Mouse (Mus musculus): ENCODE data around the gene Cxcl13.

GRCm38 (mm10) chr5:95925931-95926263 is 30.9 kb upstream of the Cxcl13 start:
- TF ChIP-seq E2F4 (IDR thresholded peaks at IDR 0.05; ENCODE audit: borderline replicate concordance, low read depth, low read length) (no peak), CTCF (IDR thresholded peaks at IDR 0.05 in 2 of 3, conservative IDR thresholded peaks at IDR 0.05 in 1 of 3; ENCODE audit: control insufficient read depth in 1 of 3, insufficient read depth in 1 of 3, low read depth in 2 of 3, low read length in 3 of 3, poor library complexity in 1 of 3, severe bottlenecking in 1 of 3) (no peak), NELFE (IDR thresholded peaks at IDR 0.05; ENCODE audit: low read depth, low read length) (no peak), GATA1 (IDR thresholded peaks at IDR 0.05; ENCODE audit: low read depth, low read length) (no peak), POLR2A (IDR thresholded peaks at IDR 0.05; ENCODE audit: control insufficient read depth in 1 of 2, insufficient read depth in 1 of 2, low read depth in 1 of 2, low read length in 2 of 2, poor library complexity in 1 of 2) (no peak), RCOR1 (IDR thresholded peaks at IDR 0.05; ENCODE audit: low read depth, low read length) (no peak), MAFK (IDR thresholded peaks at IDR 0.05; ENCODE audit: borderline replicate concordance, low read depth, low read length) (no peak), TCF12 (IDR thresholded peaks at IDR 0.05; ENCODE audit: low read depth, low read length) (no peak), MYC (IDR thresholded peaks at IDR 0.05; ENCODE audit: low read depth, low read length) (no peak), ZMIZ1 (IDR thresholded peaks at IDR 0.05; ENCODE audit: low read depth, low read length) (no peak)

Data from MEL (cell line).